Mouse (Mus musculus): ENCODE results near the gene Donson.
A peak's percentile ranks its signal among the peaks of the same experiment; 100 is the strongest.

- TF ChIP-seq CTCF (IDR thresholded peaks at IDR 0.05; ENCODE audit: insufficient read depth, low read length) (no peak), POLR2A (IDR thresholded peaks at IDR 0.05; ENCODE audit: borderline replicate concordance, extremely low read depth, low read depth, low read length) (peak; percentile 99)
Measured at GRCm38 (mm10) chr16:91646681-91647419, 41.7 kb downstream of the Donson start, which contains the start of gene Gart.
